Mouse (Mus musculus) olfactory bulb, adult 2 months (tissue): ENCODE measurements at regions not wholly inside any gene's neighbourhood (a gene's known extent, or its start where the extent isn't known, plus 50 kb on each side); places are given as distances from the start of the nearest gene placed in this dataset.

Experiments
- CTCF ChIP-seq: fragments of 200-500 bp; IDR thresholded peaks from 2 replicates; pipeline ENCODE4 v1.5.1; 2012; ENCODE audit warnings: low read depth, mild to moderate bottlenecking, low read length, moderate library complexity; ENCODE audit not compliant: insufficient read depth
- POLR2A ChIP-seq: fragments of 200-500 bp; IDR thresholded peaks from 2 replicates; pipeline ENCODE4 v1.6.1; 2012; ENCODE audit warnings: mild to moderate bottlenecking, low read depth, low read length, moderate library complexity; ENCODE audit not compliant: insufficient read depth

DNA sequence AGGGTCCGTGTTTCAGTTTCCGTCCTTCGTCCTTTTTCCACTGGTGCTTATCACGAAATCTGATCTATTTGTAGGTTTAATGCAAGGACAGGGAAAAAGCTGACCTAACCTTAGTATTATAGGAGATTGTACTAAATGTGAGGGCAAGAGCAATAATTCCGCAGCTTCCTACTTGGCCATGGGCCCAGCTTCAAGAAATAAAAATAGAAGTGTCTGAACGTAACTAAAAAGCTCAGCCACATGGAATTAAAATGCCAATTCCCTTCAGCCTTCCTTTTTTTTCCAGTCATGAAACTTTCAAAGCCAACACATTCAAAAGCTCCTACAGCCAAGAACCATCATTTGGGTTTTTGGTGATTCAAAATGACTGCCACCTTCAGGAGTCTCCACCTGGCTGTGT, 728.5 kb upstream of the Cited2 start:
- TF ChIP-seq CTCF (no peak), POLR2A (no peak)
